Mouse (Mus musculus): Measurements from ENCODE around the gene Sltm.

DNA sequence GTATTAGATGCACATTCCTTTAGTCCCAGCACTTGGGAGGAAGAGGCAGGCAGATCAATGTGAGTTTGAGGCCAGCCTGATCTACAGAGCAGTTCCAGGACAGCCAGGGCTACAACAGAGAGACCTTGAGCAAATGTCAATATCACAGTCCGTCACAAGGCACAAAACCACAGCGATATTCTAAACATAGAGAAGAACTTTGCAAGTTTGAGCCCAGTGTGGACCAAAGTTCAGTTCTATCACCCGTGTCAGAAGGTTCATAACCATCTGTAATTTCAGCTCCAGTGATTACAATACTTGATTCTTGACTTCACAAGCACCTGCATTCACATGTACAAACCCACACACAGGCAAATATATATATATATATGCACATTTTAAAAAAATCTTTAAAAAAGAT is 21.9 kb upstream of the Sltm start:
- TF ChIP-seq CTCF (IDR thresholded peaks at IDR 0.05; ENCODE audit: control insufficient read depth, insufficient read depth, insufficient replicate concordance, low read depth, low read length) = no peak
- no peak for TF ChIP-seq POLR2A (IDR thresholded peaks at IDR 0.05; ENCODE audit: control insufficient read depth, low read depth, low read length)
